Mouse (Mus musculus): ENCODE measurements around the gene Gm3839. TPM values are rescaled to one million over a fixed set of nuclear protein-coding genes. Genes with fewer than 3 reads are reported as not detected.
"Not testable (repeated sequence)": the region's sequence is repeated elsewhere in the genome, so short reads cannot be mapped to it uniquely, and the experiment has no call there.

Gm3839 gene
- polyA plus RNA-seq (2016; fragmentation: Nextera tagmentation; extraction: Ambion mirVana) = 2.1 and 2.4 TPM in 2 replicates

GRCm38 (mm10) chr14:11356626-11357025 lies at the start of gene Gm3839:
TSS of gene Gm3839 (minus strand) at chr14:11356726.
- not testable (repeated sequence) for H3K27ac ChIP-seq (replicated peaks); H3K4me3 ChIP-seq; DNase-seq (ENCODE audit: low spot score); H3K9me3 ChIP-seq; H3K4me1 ChIP-seq; H3K36me3 ChIP-seq (replicated peaks); H3K27me3 ChIP-seq (replicated peaks; ENCODE audit: low read depth, poor library complexity, severe bottlenecking)

- 79% methylated on average over 9 of the region's 9 CpGs for WGBS
- H3K36me3 ChIP-seq (replicated peaks) = no peaks in the 10 kb centered on the region
- no peak for DNase-seq (ENCODE audit: low spot score)
Measured at GRCm38 (mm10) chr14:11405661-11406060, 49.1 kb upstream of the Gm3839 start.

GRCm38 (mm10) chr14:11377846-11378245 lies 21.3 kb upstream of the Gm3839 start:
- Histone ChIP-seq H3K4me1 (no peaks in the 10 kb centered on the region), H3K9me3 (no peaks in the 10 kb centered on the region), H3K27me3 (replicated peaks; ENCODE audit: low read depth, poor library complexity, severe bottlenecking) (no peaks in the 10 kb centered on the region), H3K27ac (replicated peaks) (no peak overlapping the region), H3K36me3 (replicated peaks) (no peaks in the 10 kb centered on the region), H3K4me3 (no peak overlapping the region)
- DNase-seq (ENCODE audit: low spot score) = no peak
- WGBS = 90% methylated on average over 3 of the region's 3 CpGs

More at GRCm38 (mm10) chr14:11405661-11406060, 49.1 kb upstream of the Gm3839 start:
- no peaks in the 10 kb centered on the region for H3K4me1 ChIP-seq
- H3K4me3 ChIP-seq = no peak overlapping the region
- H3K9me3 ChIP-seq = no peaks in the 10 kb centered on the region
- H3K27ac ChIP-seq (replicated peaks) = no peak overlapping the region
- no peaks in the 10 kb centered on the region for H3K27me3 ChIP-seq (replicated peaks; ENCODE audit: low read depth, poor library complexity, severe bottlenecking)

GRCm38 (mm10) chr14:11375225-11375624 lies 18.7 kb upstream of the Gm3839 start:
- Histone ChIP-seq H3K4me1 (no peaks in the 10 kb centered on the region), H3K9me3 (no peaks in the 10 kb centered on the region), H3K27me3 (replicated peaks; ENCODE audit: low read depth, poor library complexity, severe bottlenecking) (no peaks in the 10 kb centered on the region), H3K36me3 (replicated peaks) (no peaks in the 10 kb centered on the region), H3K4me3 (no peak overlapping the region), H3K27ac (replicated peaks) (no peak overlapping the region)
- WGBS = 89% methylated on average over 5 of the region's 5 CpGs
- no peak for DNase-seq (ENCODE audit: low spot score)

GRCm38 (mm10) chr14:11346086-11346485 lies 10.4 kb downstream of the Gm3839 start:
- H3K9me3 ChIP-seq = no peaks in the 10 kb centered on the region
- H3K4me1 ChIP-seq = no peaks in the 10 kb centered on the region
- no peak overlapping the region for H3K4me3 ChIP-seq
- H3K27ac ChIP-seq (replicated peaks) = no peak overlapping the region
- WGBS = 85% methylated on average over 3 of the region's 3 CpGs
- H3K27me3 ChIP-seq (replicated peaks; ENCODE audit: low read depth, poor library complexity, severe bottlenecking) = no peaks in the 10 kb centered on the region
- H3K36me3 ChIP-seq (replicated peaks) = no peaks in the 10 kb centered on the region
- no peak for DNase-seq (ENCODE audit: low spot score)

GRCm38 (mm10) chr14:11329993-11330392 lies 26.5 kb downstream of the Gm3839 start:
- no peaks in the 10 kb centered on the region for H3K36me3 ChIP-seq (replicated peaks)
- H3K27ac ChIP-seq (replicated peaks) = no peak overlapping the region
- no peaks in the 10 kb centered on the region for H3K27me3 ChIP-seq (replicated peaks; ENCODE audit: low read depth, poor library complexity, severe bottlenecking)
- H3K4me3 ChIP-seq = no peak overlapping the region
- WGBS = 51% methylated on average over 2 of the region's 2 CpGs
- H3K9me3 ChIP-seq = no peaks in the 10 kb centered on the region
- DNase-seq (ENCODE audit: low spot score) = no peak
- no peaks in the 10 kb centered on the region for H3K4me1 ChIP-seq

GRCm38 (mm10) chr14:11307079-11307478 lies 49.4 kb downstream of the Gm3839 start:
- no peaks in the 10 kb centered on the region for H3K4me1 ChIP-seq
- WGBS = 44% methylated on average over 2 of the region's 2 CpGs
- H3K4me3 ChIP-seq = no peak overlapping the region
- no peaks in the 10 kb centered on the region for H3K36me3 ChIP-seq (replicated peaks)
- no peak for DNase-seq (ENCODE audit: low spot score)
- no peaks in the 10 kb centered on the region for H3K27me3 ChIP-seq (replicated peaks; ENCODE audit: low read depth, poor library complexity, severe bottlenecking)
- H3K27ac ChIP-seq (replicated peaks) = no peak overlapping the region
- H3K9me3 ChIP-seq = no peaks in the 10 kb centered on the region

- not testable (repeated sequence) for H3K36me3 ChIP-seq (replicated peaks); H3K27ac ChIP-seq (replicated peaks); H3K27me3 ChIP-seq (replicated peaks; ENCODE audit: low read depth, poor library complexity, severe bottlenecking); DNase-seq (ENCODE audit: low spot score); H3K4me1 ChIP-seq; H3K4me3 ChIP-seq
- 88% methylated on average over 3 of the region's 3 CpGs for WGBS
- H3K9me3 ChIP-seq = peaks cover 16% of the 10 kb centered on the region; the same call in 1 of the 2 replicates
Measured at GRCm38 (mm10) chr14:11287956-11288355, 68.6 kb downstream of the Gm3839 start.

- Histone ChIP-seq H3K27ac (replicated peaks) (no peak overlapping the region), H3K27me3 (replicated peaks; ENCODE audit: low read depth, poor library complexity, severe bottlenecking) (no peaks in the 10 kb centered on the region), H3K9me3 (no peaks in the 10 kb centered on the region), H3K36me3 (replicated peaks) (no peaks in the 10 kb centered on the region), H3K4me3 (no peak overlapping the region), H3K4me1 (no peaks in the 10 kb centered on the region)
- 90% methylated on average over 4 of the region's 4 CpGs for WGBS
- DNase-seq (ENCODE audit: low spot score) = no peak
Measured at GRCm38 (mm10) chr14:11257161-11257705, 99.3 kb downstream of the Gm3839 start.

GRCm38 (mm10) chr14:11248053-11248452 lies 108.5 kb downstream of the Gm3839 start:
- Histone ChIP-seq H3K4me1 (peaks cover 13% of the 10 kb centered on the region), H3K27me3 (replicated peaks; ENCODE audit: low read depth, poor library complexity, severe bottlenecking) (no peaks in the 10 kb centered on the region), H3K27ac (replicated peaks) (no peak overlapping the region), H3K9me3 (no peaks in the 10 kb centered on the region), H3K36me3 (replicated peaks) (no peaks in the 10 kb centered on the region), H3K4me3 (no peak overlapping the region)
- no peak for DNase-seq (ENCODE audit: low spot score)

- no peak for DNase-seq (ENCODE audit: low spot score)
- Histone ChIP-seq H3K27me3 (replicated peaks; ENCODE audit: low read depth, poor library complexity, severe bottlenecking) (no peaks in the 10 kb centered on the region), H3K27ac (replicated peaks) (no peak overlapping the region), H3K4me1 (peaks cover 3% of the 10 kb centered on the region; the same call in 1 of the 2 replicates), H3K9me3 (no peaks in the 10 kb centered on the region), H3K4me3 (no peak overlapping the region), H3K36me3 (replicated peaks) (no peaks in the 10 kb centered on the region)
- 32% methylated on average over 5 of the region's 5 CpGs for WGBS
Measured at GRCm38 (mm10) chr14:11244546-11244945, 112.0 kb downstream of the Gm3839 start.

GRCm38 (mm10) chr14:11232086-11232485 lies 124.4 kb downstream of the Gm3839 start:
- 92% methylated on average over 7 of the region's 7 CpGs for WGBS
- Histone ChIP-seq H3K27me3 (replicated peaks; ENCODE audit: low read depth, poor library complexity, severe bottlenecking) (no peaks in the 10 kb centered on the region), H3K27ac (replicated peaks) (no peak overlapping the region), H3K36me3 (replicated peaks) (no peaks in the 10 kb centered on the region), H3K4me3 (no peak overlapping the region), H3K4me1 (no peaks in the 10 kb centered on the region), H3K9me3 (no peaks in the 10 kb centered on the region)
- no peak for DNase-seq (ENCODE audit: low spot score)

Data from embryonic facial prominence, embryonic 10.5 days (tissue).